Mouse (Mus musculus): ENCODE data around the gene Aplp1. TPM values are rescaled to one million over a fixed set of nuclear protein-coding genes. Genes with fewer than 3 reads are reported as not detected.

The Aplp1 gene
- polyA plus RNA-seq, 1 experiment, result 9.5 TPM

- DNase-seq, result no peak
- Histone ChIP-seq H3K4me3 (replicated peaks; ENCODE audit: extremely low read depth, low read depth, low read length) (peak within 1 kb of the TSS; percentile 35), H3K4me1 (ENCODE audit: control insufficient read depth, insufficient read depth, low read length) (no peaks in the 10 kb centered on the region; the same call in 1 of the 2 replicates)
- WGBS, result 46% methylated on average over 10 of the region's 10 CpGs
- no peak for TF ChIP-seq POLR2A (IDR thresholded peaks at IDR 0.05; ENCODE audit: borderline replicate concordance, extremely low read depth, low read depth, low read length)
- no peak for TF ChIP-seq CTCF (IDR thresholded peaks at IDR 0.05; ENCODE audit: insufficient read depth, low read length)
Measured at GRCm38 (mm10) chr7:30419561-30420499, 25.5 kb downstream of the Aplp1 start, which contains the start of gene Hcst. TSS of gene Hcst (minus strand) at chr7:30419854.

GRCm38 (mm10) chr7:30417856-30418255 is 27.5 kb downstream of the Aplp1 start:
- H3K4me1 ChIP-seq (ENCODE audit: control insufficient read depth, insufficient read depth, low read length), result no peaks in the 10 kb centered on the region; the same call in 1 of the 2 replicates
- H3K4me3 ChIP-seq (replicated peaks; ENCODE audit: extremely low read depth, low read depth, low read length), result no peak overlapping the region
- no peak for TF ChIP-seq POLR2A (IDR thresholded peaks at IDR 0.05; ENCODE audit: borderline replicate concordance, extremely low read depth, low read depth, low read length)
- TF ChIP-seq CTCF (IDR thresholded peaks at IDR 0.05; ENCODE audit: insufficient read depth, low read length), result no peak
- 57% methylated on average over 9 of the region's 9 CpGs for WGBS
- no peak for DNase-seq

- no peak for DNase-seq
- no peaks in the 10 kb centered on the region for H3K4me1 ChIP-seq (ENCODE audit: control insufficient read depth, insufficient read depth, low read length)
- TF ChIP-seq POLR2A (IDR thresholded peaks at IDR 0.05; ENCODE audit: borderline replicate concordance, extremely low read depth, low read depth, low read length) (peak; percentile 65; the same call in 1 of the 2 replicates), CTCF (IDR thresholded peaks at IDR 0.05; ENCODE audit: insufficient read depth, low read length) (no peak)
- 45% methylated on average over 5 of the region's 5 CpGs for WGBS
- peak within 1 kb of the TSS; percentile 36 for H3K4me3 ChIP-seq (replicated peaks; ENCODE audit: extremely low read depth, low read depth, low read length)
Measured at GRCm38 (mm10) chr7:30413596-30413995, 31.7 kb downstream of the Aplp1 start, which contains the start of gene Tyrobp. TSS of gene Tyrobp (plus strand) at chr7:30413760.

- no peak for DNase-seq
- TF ChIP-seq POLR2A (IDR thresholded peaks at IDR 0.05; ENCODE audit: borderline replicate concordance, extremely low read depth, low read depth, low read length) (no peak), CTCF (IDR thresholded peaks at IDR 0.05; ENCODE audit: insufficient read depth, low read length) (no peak)
- WGBS, result 45% methylated on average over 4 of the region's 4 CpGs
- no peaks in the 10 kb centered on the region for H3K4me1 ChIP-seq (ENCODE audit: control insufficient read depth, insufficient read depth, low read length)
- no peak overlapping the region for H3K4me3 ChIP-seq (replicated peaks; ENCODE audit: extremely low read depth, low read depth, low read length)
Measured at GRCm38 (mm10) chr7:30412735-30413147, 32.6 kb downstream of the Aplp1 start.

- WGBS, result 71% methylated on average over 3 of the region's 3 CpGs
- Histone ChIP-seq H3K4me1 (ENCODE audit: control insufficient read depth, insufficient read depth, low read length) (no peaks in the 10 kb centered on the region), H3K4me3 (replicated peaks; ENCODE audit: extremely low read depth, low read depth, low read length) (no peak overlapping the region)
- DNase-seq, result no peak
- TF ChIP-seq CTCF (IDR thresholded peaks at IDR 0.05; ENCODE audit: insufficient read depth, low read length) (no peak), POLR2A (IDR thresholded peaks at IDR 0.05; ENCODE audit: borderline replicate concordance, extremely low read depth, low read depth, low read length) (no peak)
Measured at GRCm38 (mm10) chr7:30411023-30411422, 34.3 kb downstream of the Aplp1 start.

GRCm38 (mm10) chr7:30409789-30410188 is 35.5 kb downstream of the Aplp1 start:
- TF ChIP-seq CTCF (IDR thresholded peaks at IDR 0.05; ENCODE audit: insufficient read depth, low read length) (no peak), POLR2A (IDR thresholded peaks at IDR 0.05; ENCODE audit: borderline replicate concordance, extremely low read depth, low read depth, low read length) (no peak)
- no peak for DNase-seq
- Histone ChIP-seq H3K4me1 (ENCODE audit: control insufficient read depth, insufficient read depth, low read length) (no peaks in the 10 kb centered on the region), H3K4me3 (replicated peaks; ENCODE audit: extremely low read depth, low read depth, low read length) (no peak overlapping the region)
- WGBS, result 39% methylated on average over 2 of the region's 2 CpGs

GRCm38 (mm10) chr7:30408639-30409038 is 36.7 kb downstream of the Aplp1 start:
- no peaks in the 10 kb centered on the region for H3K4me1 ChIP-seq (ENCODE audit: control insufficient read depth, insufficient read depth, low read length)
- 76% methylated on average over 3 of the region's 3 CpGs for WGBS
- no peak for DNase-seq
- no peak overlapping the region for H3K4me3 ChIP-seq (replicated peaks; ENCODE audit: extremely low read depth, low read depth, low read length)
- TF ChIP-seq CTCF (IDR thresholded peaks at IDR 0.05; ENCODE audit: insufficient read depth, low read length), result no peak
- TF ChIP-seq POLR2A (IDR thresholded peaks at IDR 0.05; ENCODE audit: borderline replicate concordance, extremely low read depth, low read depth, low read length), result no peak

GRCm38 (mm10) chr7:30402343-30402742 is 43.0 kb downstream of the Aplp1 start:
- DNase-seq, result no peak
- WGBS, result 49% methylated on average over 4 of the region's 4 CpGs
- TF ChIP-seq POLR2A (IDR thresholded peaks at IDR 0.05; ENCODE audit: borderline replicate concordance, extremely low read depth, low read depth, low read length), result no peak
- no peak for TF ChIP-seq CTCF (IDR thresholded peaks at IDR 0.05; ENCODE audit: insufficient read depth, low read length)
- no peak overlapping the region for H3K4me3 ChIP-seq (replicated peaks; ENCODE audit: extremely low read depth, low read depth, low read length)
- no peaks in the 10 kb centered on the region for H3K4me1 ChIP-seq (ENCODE audit: control insufficient read depth, insufficient read depth, low read length)

- no peaks in the 10 kb centered on the region for H3K4me1 ChIP-seq (ENCODE audit: control insufficient read depth, insufficient read depth, low read length)
- TF ChIP-seq POLR2A (IDR thresholded peaks at IDR 0.05; ENCODE audit: borderline replicate concordance, extremely low read depth, low read depth, low read length) (no peak), CTCF (IDR thresholded peaks at IDR 0.05; ENCODE audit: insufficient read depth, low read length) (no peak)
- H3K4me3 ChIP-seq (replicated peaks; ENCODE audit: extremely low read depth, low read depth, low read length), result no peak overlapping the region
- DNase-seq, result no peak
- WGBS, result 60% methylated on average over 7 of the region's 7 CpGs
Measured at GRCm38 (mm10) chr7:30399671-30400070, 45.7 kb downstream of the Aplp1 start.

Measured in lung, adult 2 months (tissue).